Mouse (Mus musculus) kidney, adult 2 months (tissue): ENCODE measurements around the gene Tmem183a. TPM values are rescaled to one million over a fixed set of nuclear protein-coding genes. Genes with fewer than 3 reads are reported as not detected.

Experiments
- DNase-seq: peaks from one replicate; pipeline ENCODE4 v3.0.0; 2021
- H3K27ac ChIP-seq: fragments of 200-500 bp; 2 replicates; pipeline ENCODE4 v1.5.1; 2012; ENCODE audit warnings: low read depth, low read length, control low read depth, inconsistent platforms; ENCODE audit not compliant: insufficient read depth
- H3K27me3 ChIP-seq: fragments of 200-500 bp; replicated peaks from 2 replicates; pipeline ENCODE4 v1.6.1; 2012; ENCODE audit warnings: mild to moderate bottlenecking, moderate library complexity, low read length, inconsistent platforms; ENCODE audit not compliant: control insufficient read depth, insufficient read depth
- H3K36me3 ChIP-seq: fragments of 200-500 bp; 2 replicates; pipeline ENCODE4 v1.6.1; 2012; ENCODE audit warnings: mild to moderate bottlenecking, moderate library complexity, low read length, inconsistent platforms; ENCODE audit not compliant: control insufficient read depth, insufficient read depth
- H3K4me1 ChIP-seq: fragments of 200-500 bp; 2 replicates; pipeline ENCODE4 v1.6.1; 2011; ENCODE audit warnings: low read length; ENCODE audit not compliant: control insufficient read depth, insufficient read depth
- H3K4me3 ChIP-seq: fragments of 200-500 bp; 2 replicates; pipeline ENCODE4 v1.5.1; 2011; ENCODE audit warnings: mild to moderate bottlenecking, low read depth, low read length, control low read depth; ENCODE audit not compliant: insufficient read depth
- CTCF ChIP-seq: fragments of 200-500 bp; conservative IDR thresholded peaks from 2 replicates; pipeline ENCODE4 v1.5.1; 2011; ENCODE audit warnings: low read depth, mild to moderate bottlenecking, control low read depth, low read length, moderate library complexity, mixed read lengths; ENCODE audit not compliant: insufficient read depth, insufficient read length
- POLR2A ChIP-seq: fragments of 200-500 bp; IDR thresholded peaks from one replicate; pipeline ENCODE4 v1.6.1; 2011; ENCODE audit warnings: low read depth, low read length, control low read depth
- WGBS: fragments of 180-500 bp; shearing (Covaris S2); methylation state at CpG from one replicate; pipeline ENCODE4 v1.1.7; 2018; 5-methylcytosine and 5-hydroxymethylcytosine counted together
- polyA plus RNA-seq: library from polyadenylated mRNA; depleted of rRNA; stranded (reverse); fragments of >200 nt; gene quantifications from 2 replicates; pipeline ENCODE4 v1.2.3, GENCODE M21; 2012

Gene Tmem183a
- polyA plus RNA-seq, 1 experiment, result 100 TPM

GRCm38 (mm10) chr1:134385666-134386065 is 23.9 kb upstream of the Tmem183a start, which contains the start of gene 4933406M09Rik:
Gene 4933406M09Rik (plus strand): TSS chr1:134385940.
- Histone ChIP-seq H3K27me3 (no peaks in the 10 kb centered on the region), H3K36me3 (no peaks in the 10 kb centered on the region), H3K4me3 (no peak within 1 kb of the TSS), H3K4me1 (no peaks in the 10 kb centered on the region), H3K27ac (no peak within 1 kb of the TSS)
- no peak for DNase-seq
- 97% methylated on average over 1 of the region's 1 CpGs for WGBS
- TF ChIP-seq POLR2A (no peak), CTCF (no peak)

DNA sequence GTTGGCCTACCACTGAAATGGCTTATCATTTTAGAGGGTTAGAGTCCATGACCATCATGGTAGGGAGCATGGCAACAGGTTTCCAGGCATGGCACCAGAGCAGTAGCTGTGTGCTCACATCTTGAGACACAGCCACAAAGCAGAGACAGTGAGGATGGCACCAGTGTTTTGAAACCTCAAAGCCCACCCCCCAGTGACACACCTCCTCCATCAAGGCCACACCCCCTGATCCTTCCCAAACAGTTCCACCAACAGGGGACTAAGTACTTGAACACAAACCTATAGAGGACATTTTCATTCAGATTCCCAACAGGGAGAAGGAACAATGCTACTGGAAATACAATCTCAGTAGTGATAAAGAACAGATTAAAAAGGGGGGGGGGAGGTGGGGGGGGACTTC is 23.4 kb upstream of the Tmem183a start:
- H3K4me3 ChIP-seq, result no peak overlapping the region

DNA sequence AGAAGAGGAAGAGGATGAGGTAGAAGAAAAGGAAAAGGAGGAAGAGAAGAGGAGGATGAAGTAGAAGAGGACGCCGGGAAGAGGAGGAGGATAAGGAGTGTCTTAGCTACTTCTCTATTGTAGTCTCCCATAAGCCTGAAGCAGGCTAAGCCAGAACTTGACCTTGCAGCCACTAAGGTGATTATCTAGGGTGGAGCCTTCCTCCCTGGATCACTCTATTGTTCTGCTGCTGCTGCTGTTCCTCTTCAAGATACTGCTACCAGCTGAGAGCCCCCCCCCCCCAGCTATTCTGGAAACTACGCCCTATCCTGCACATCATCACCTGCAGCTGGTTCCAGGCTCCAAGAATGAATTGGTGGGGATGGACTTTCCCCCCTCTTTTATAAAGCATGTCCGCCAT is 22.8 kb upstream of the Tmem183a start:
- no peaks in the 10 kb centered on the region for H3K4me1 ChIP-seq
- no peak for DNase-seq
- TF ChIP-seq CTCF (no peak), POLR2A (no peak)
- H3K4me3 ChIP-seq, result no peak overlapping the region
- no peak overlapping the region for H3K27ac ChIP-seq
- no peaks in the 10 kb centered on the region for H3K27me3 ChIP-seq
- H3K36me3 ChIP-seq, result no peaks in the 10 kb centered on the region
- WGBS, result 79% methylated on average over 4 of the region's 4 CpGs

More for the DNA sequence above, 23.4 kb upstream of the Tmem183a start:
- Histone ChIP-seq H3K36me3 (no peaks in the 10 kb centered on the region), H3K4me1 (no peaks in the 10 kb centered on the region), H3K27me3 (no peaks in the 10 kb centered on the region), H3K27ac (no peak overlapping the region)
- DNase-seq, result no peak
- TF ChIP-seq CTCF (no peak), POLR2A (no peak)

- Histone ChIP-seq H3K4me3 (peak overlapping the region; percentile 9; the same call in 1 of the 2 replicates), H3K4me1 (no peaks in the 10 kb centered on the region), H3K27ac (no peak overlapping the region), H3K27me3 (no peaks in the 10 kb centered on the region), H3K36me3 (no peaks in the 10 kb centered on the region)
- TF ChIP-seq POLR2A, result no peak
- DNase-seq, result no peak
- WGBS, result 6% methylated on average over 19 of the region's 19 CpGs
These were observed 20.2 kb upstream of the Tmem183a start for GRCm38 (mm10) chr1:134381795-134382625.

DNA sequence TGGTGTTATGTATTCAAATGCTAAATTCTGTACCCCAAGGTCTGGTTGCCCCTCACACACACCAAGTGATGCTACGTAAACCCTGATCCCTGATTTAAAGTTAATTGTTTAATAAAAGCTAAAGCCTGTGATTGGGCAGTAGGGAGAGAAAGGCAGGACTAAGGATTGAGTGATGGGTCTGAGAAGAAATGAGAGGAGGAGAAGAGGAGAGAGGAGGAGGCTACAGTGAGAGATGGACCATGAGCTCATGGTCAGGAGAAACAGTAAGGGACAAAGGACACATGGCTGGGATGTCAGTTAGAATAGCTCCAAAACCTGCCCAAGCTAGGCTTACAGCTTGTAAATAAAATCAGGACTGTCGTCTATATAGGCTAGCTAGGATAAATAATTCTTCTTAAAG is 19.3 kb upstream of the Tmem183a start:
- Histone ChIP-seq H3K27me3 (no peaks in the 10 kb centered on the region), H3K36me3 (no peaks in the 10 kb centered on the region), H3K4me3 (no peak overlapping the region), H3K4me1 (no peaks in the 10 kb centered on the region), H3K27ac (no peak overlapping the region)
- DNase-seq, result no peak
- no peak for TF ChIP-seq POLR2A
- no peak for TF ChIP-seq CTCF
- 73% methylated on average over 2 of the region's 2 CpGs for WGBS

- Histone ChIP-seq H3K4me3 (no peak overlapping the region), H3K36me3 (no peaks in the 10 kb centered on the region), H3K27me3 (no peaks in the 10 kb centered on the region), H3K4me1 (no peaks in the 10 kb centered on the region), H3K27ac (no peak overlapping the region)
- TF ChIP-seq POLR2A (no peak), CTCF (no peak)
- WGBS, result 43% methylated on average over 2 of the region's 2 CpGs
- DNase-seq, result no peak
These were observed 12.3 kb upstream of the Tmem183a start for GRCm38 (mm10) chr1:134374124-134374523.

DNA sequence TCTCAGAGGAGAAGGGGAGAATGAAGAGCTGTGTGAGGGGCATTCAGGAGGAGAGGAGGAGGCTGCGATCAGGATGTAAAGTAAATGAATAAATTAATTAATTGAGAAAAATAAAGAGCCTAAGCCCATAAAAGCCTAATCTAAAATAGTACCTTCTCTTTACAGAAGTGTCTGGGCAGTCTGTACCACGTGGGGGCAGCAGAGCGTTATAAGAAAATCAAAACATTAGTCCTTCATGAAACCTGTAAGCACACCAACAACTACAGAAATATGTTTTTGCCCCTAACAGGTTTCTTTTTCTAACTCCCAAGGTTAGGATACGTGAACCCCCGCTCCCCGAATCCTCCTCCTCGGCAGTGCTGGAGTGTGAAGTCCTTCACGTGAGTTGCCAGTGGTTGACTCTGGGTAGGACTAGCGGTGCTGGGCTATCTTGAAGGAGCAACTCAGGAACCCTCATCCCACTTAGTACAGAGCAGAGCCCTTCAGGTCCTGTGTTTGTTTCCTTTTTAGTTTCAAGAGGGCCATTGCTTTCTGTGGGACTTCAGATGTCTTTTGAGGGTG is 7.1 kb upstream of the Tmem183a start:
- 41% methylated on average over 9 of the region's 9 CpGs for WGBS
- peak; percentile 75 for DNase-seq
- H3K36me3 ChIP-seq, result no peaks in the 10 kb centered on the region
- H3K27ac ChIP-seq, result no peak overlapping the region
- H3K27me3 ChIP-seq, result no peaks in the 10 kb centered on the region
- H3K4me3 ChIP-seq, result no peak overlapping the region
- TF ChIP-seq POLR2A (no peak), CTCF (peak; percentile 61)
- H3K4me1 ChIP-seq, result no peaks in the 10 kb centered on the region
